Mouse (Mus musculus): ENCODE measurements around the gene Zwilch.
A peak's percentile ranks its signal among the peaks of the same experiment; 100 is the strongest.
"Not testable (repeated sequence)": the region's sequence is repeated elsewhere in the genome, so short reads cannot be mapped to it uniquely, and the experiment has no call there.

Gene Zwilch

GRCm38 (mm10) chr9:64174766-64175165 lies 1.9 kb upstream of the Zwilch start:
- peaks cover 67% of the 10 kb centered on the region for H3K36me3 ChIP-seq (ENCODE audit: insufficient read depth, low read length)
- TF ChIP-seq NANOG (IDR thresholded peaks at IDR 0.05; ENCODE audit: borderline replicate concordance, low read length) (no peak), CTCF (conservative IDR thresholded peaks at IDR 0.05; ENCODE audit: low read length) (no peak), POU5F1 (IDR thresholded peaks at IDR 0.05; ENCODE audit: borderline replicate concordance, low read length) (no peak)
- H3K4me1 ChIP-seq (replicated peaks; ENCODE audit: low read depth, low read length), result peaks cover 44% of the 10 kb centered on the region
- H3K9me3 ChIP-seq (ENCODE audit: low read length), result no peaks in the 10 kb centered on the region
- H3K4me3 ChIP-seq (replicated peaks; ENCODE audit: low read length), result peak overlapping the region; percentile 98
- no peaks in the 10 kb centered on the region for H3K27me3 ChIP-seq (ENCODE audit: insufficient read depth, low read length)

GRCm38 (mm10) chr9:64174341-64174740 lies 1.4 kb upstream of the Zwilch start:
- Histone ChIP-seq H3K27me3 (ENCODE audit: insufficient read depth, low read length) (no peaks in the 10 kb centered on the region), H3K9me3 (ENCODE audit: low read length) (no peaks in the 10 kb centered on the region), H3K4me1 (replicated peaks; ENCODE audit: low read depth, low read length) (peaks cover 43% of the 10 kb centered on the region), H3K36me3 (ENCODE audit: insufficient read depth, low read length) (peaks cover 67% of the 10 kb centered on the region), H3K4me3 (replicated peaks; ENCODE audit: low read length) (peak overlapping the region; percentile 98)
- TF ChIP-seq NANOG (IDR thresholded peaks at IDR 0.05; ENCODE audit: borderline replicate concordance, low read length) (no peak), POU5F1 (IDR thresholded peaks at IDR 0.05; ENCODE audit: borderline replicate concordance, low read length) (no peak), CTCF (conservative IDR thresholded peaks at IDR 0.05; ENCODE audit: low read length) (no peak)

GRCm38 (mm10) chr9:64173666-64174220 lies 839 bp upstream of the Zwilch start:
- Histone ChIP-seq H3K9me3 (ENCODE audit: low read length) (no peaks in the 10 kb centered on the region), H3K4me1 (replicated peaks; ENCODE audit: low read depth, low read length) (peaks cover 42% of the 10 kb centered on the region), H3K4me3 (replicated peaks; ENCODE audit: low read length) (peak overlapping the region; percentile 98), H3K36me3 (ENCODE audit: insufficient read depth, low read length) (peaks cover 72% of the 10 kb centered on the region), H3K27me3 (ENCODE audit: insufficient read depth, low read length) (no peaks in the 10 kb centered on the region)
- TF ChIP-seq NANOG (IDR thresholded peaks at IDR 0.05; ENCODE audit: borderline replicate concordance, low read length), result no peak
- TF ChIP-seq CTCF (conservative IDR thresholded peaks at IDR 0.05; ENCODE audit: low read length), result no peak
- no peak for TF ChIP-seq POU5F1 (IDR thresholded peaks at IDR 0.05; ENCODE audit: borderline replicate concordance, low read length)

GRCm38 (mm10) chr9:64172145-64172815 lies 624 bp downstream of the Zwilch start:
- TF ChIP-seq POU5F1 (IDR thresholded peaks at IDR 0.05; ENCODE audit: borderline replicate concordance, low read length) (no peak), CTCF (conservative IDR thresholded peaks at IDR 0.05; ENCODE audit: low read length) (no peak), NANOG (IDR thresholded peaks at IDR 0.05; ENCODE audit: borderline replicate concordance, low read length) (no peak)
- Histone ChIP-seq H3K36me3 (ENCODE audit: insufficient read depth, low read length) (peaks cover 72% of the 10 kb centered on the region), H3K27me3 (ENCODE audit: insufficient read depth, low read length) (no peaks in the 10 kb centered on the region), H3K4me3 (replicated peaks; ENCODE audit: low read length) (peak overlapping the region; percentile 98), H3K4me1 (replicated peaks; ENCODE audit: low read depth, low read length) (peaks cover 41% of the 10 kb centered on the region), H3K9me3 (ENCODE audit: low read length) (no peaks in the 10 kb centered on the region)

- Histone ChIP-seq H3K4me1 (replicated peaks; ENCODE audit: low read depth, low read length) (peaks cover 18% of the 10 kb centered on the region), H3K36me3 (ENCODE audit: insufficient read depth, low read length) (peaks cover 72% of the 10 kb centered on the region)
- not testable (repeated sequence) for H3K4me3 ChIP-seq (replicated peaks; ENCODE audit: low read length); H3K9me3 ChIP-seq (ENCODE audit: low read length); H3K27me3 ChIP-seq (ENCODE audit: insufficient read depth, low read length)
These were observed 2.9 kb downstream of the Zwilch start for GRCm38 (mm10) chr9:64169967-64170366.

GRCm38 (mm10) chr9:64160471-64160870 lies 12.4 kb downstream of the Zwilch start:
- no peaks in the 10 kb centered on the region for H3K4me1 ChIP-seq (replicated peaks; ENCODE audit: low read depth, low read length)
- H3K36me3 ChIP-seq (ENCODE audit: insufficient read depth, low read length), result peaks cover 98% of the 10 kb centered on the region
- H3K4me3 ChIP-seq (replicated peaks; ENCODE audit: low read length), result no peak overlapping the region
- H3K27me3 ChIP-seq (ENCODE audit: insufficient read depth, low read length), result no peaks in the 10 kb centered on the region
- no peaks in the 10 kb centered on the region for H3K9me3 ChIP-seq (ENCODE audit: low read length)
- TF ChIP-seq POU5F1 (IDR thresholded peaks at IDR 0.05; ENCODE audit: borderline replicate concordance, low read length), result no peak
- TF ChIP-seq NANOG (IDR thresholded peaks at IDR 0.05; ENCODE audit: borderline replicate concordance, low read length), result no peak
- no peak for TF ChIP-seq CTCF (conservative IDR thresholded peaks at IDR 0.05; ENCODE audit: low read length)

- no peaks in the 10 kb centered on the region for H3K27me3 ChIP-seq (ENCODE audit: insufficient read depth, low read length)
- H3K36me3 ChIP-seq (ENCODE audit: insufficient read depth, low read length), result peaks cover 98% of the 10 kb centered on the region
- no peaks in the 10 kb centered on the region for H3K4me1 ChIP-seq (replicated peaks; ENCODE audit: low read depth, low read length)
- no peak overlapping the region for H3K4me3 ChIP-seq (replicated peaks; ENCODE audit: low read length)
- H3K9me3 ChIP-seq (ENCODE audit: low read length), result no peaks in the 10 kb centered on the region
- TF ChIP-seq POU5F1 (IDR thresholded peaks at IDR 0.05; ENCODE audit: borderline replicate concordance, low read length) (no peak), CTCF (conservative IDR thresholded peaks at IDR 0.05; ENCODE audit: low read length) (no peak), NANOG (IDR thresholded peaks at IDR 0.05; ENCODE audit: borderline replicate concordance, low read length) (no peak)
These were observed 16.3 kb downstream of the Zwilch start for GRCm38 (mm10) chr9:64156641-64157040.

GRCm38 (mm10) chr9:64139879-64140278 lies 33.0 kb downstream of the Zwilch start:
- Histone ChIP-seq H3K9me3 (ENCODE audit: low read length) (no peaks in the 10 kb centered on the region), H3K36me3 (ENCODE audit: insufficient read depth, low read length) (peaks cover 92% of the 10 kb centered on the region), H3K4me1 (replicated peaks; ENCODE audit: low read depth, low read length) (0 out of 2 replicates have a peak, but pooled peaks cover 8% of the 10 kb centered on the region), H3K4me3 (replicated peaks; ENCODE audit: low read length) (no peak overlapping the region), H3K27me3 (ENCODE audit: insufficient read depth, low read length) (no peaks in the 10 kb centered on the region)
- TF ChIP-seq NANOG (IDR thresholded peaks at IDR 0.05; ENCODE audit: borderline replicate concordance, low read length) (no peak), CTCF (conservative IDR thresholded peaks at IDR 0.05; ENCODE audit: low read length) (no peak)

GRCm38 (mm10) chr9:64138896-64139295 lies 34.0 kb downstream of the Zwilch start:
- H3K4me1 ChIP-seq (replicated peaks; ENCODE audit: low read depth, low read length); H3K27me3 ChIP-seq (ENCODE audit: insufficient read depth, low read length); H3K9me3 ChIP-seq (ENCODE audit: low read length); H3K4me3 ChIP-seq (replicated peaks; ENCODE audit: low read length): not testable (repeated sequence)
- peaks cover 83% of the 10 kb centered on the region for H3K36me3 ChIP-seq (ENCODE audit: insufficient read depth, low read length)
- peak; percentile 75 for TF ChIP-seq CTCF (conservative IDR thresholded peaks at IDR 0.05; ENCODE audit: low read length)

Data from E14TG2a.4 (cell line).